Mouse (Mus musculus): ENCODE measurements around the gene Wnt10b.

Gene Wnt10b

DNA sequence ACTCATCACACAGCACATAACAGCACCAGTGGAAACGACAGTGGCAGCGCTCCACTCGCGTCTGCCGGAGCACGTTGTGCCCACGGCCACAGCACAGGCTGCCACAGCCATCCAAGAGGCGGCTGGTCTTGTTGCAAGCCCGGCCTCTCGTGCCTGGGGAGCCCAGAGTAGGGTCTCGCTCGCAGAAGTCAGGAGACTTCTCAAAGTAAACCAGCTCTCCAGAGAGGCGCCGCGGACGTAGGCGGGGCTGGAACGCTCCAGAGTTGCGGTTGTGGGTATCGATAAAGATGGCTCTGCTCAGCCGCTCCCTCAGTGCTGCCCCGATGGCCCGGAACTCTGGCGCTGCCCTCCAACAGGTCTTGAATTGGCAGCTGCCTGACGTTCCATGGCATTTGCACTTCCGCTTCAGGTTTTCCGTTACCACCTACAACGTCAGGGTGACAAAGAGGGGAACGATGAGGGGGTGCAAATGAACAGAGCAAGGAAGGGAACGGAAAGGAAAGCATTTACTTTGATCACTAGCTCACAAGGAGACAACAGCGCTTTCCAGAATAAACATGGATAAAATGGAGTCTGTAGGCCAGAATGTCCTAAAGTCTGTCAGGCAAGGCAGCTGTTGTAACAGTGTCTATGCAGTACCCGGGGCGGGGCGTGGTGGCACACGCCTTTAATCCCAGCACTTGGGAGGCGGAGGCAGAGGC lies 5.3 kb downstream of the Wnt10b start:
- no peak for DNase-seq (ENCODE audit: low spot score in 2 of 2)

GRCm38 (mm10) chr15:98771813-98772425 lies 6.0 kb downstream of the Wnt10b start:
- DNase-seq (ENCODE audit: low spot score in 2 of 2), result no peak

GRCm38 (mm10) chr15:98768259-98768658 lies 9.7 kb downstream of the Wnt10b start:
- no peak for DNase-seq (ENCODE audit: low spot score in 2 of 2)

GRCm38 (mm10) chr15:98765929-98766328 lies 12.0 kb downstream of the Wnt10b start:
- DNase-seq (ENCODE audit: low spot score in 2 of 2), result no peak

GRCm38 (mm10) chr15:98762670-98763529 lies 15.1 kb downstream of the Wnt10b start, which contains the start of gene Arf3:
TSS of gene Arf3 (minus strand) at chr15:98763214.
- DNase-seq (ENCODE audit: low spot score in 2 of 2), result peak; percentile 92 to 97

DNA sequence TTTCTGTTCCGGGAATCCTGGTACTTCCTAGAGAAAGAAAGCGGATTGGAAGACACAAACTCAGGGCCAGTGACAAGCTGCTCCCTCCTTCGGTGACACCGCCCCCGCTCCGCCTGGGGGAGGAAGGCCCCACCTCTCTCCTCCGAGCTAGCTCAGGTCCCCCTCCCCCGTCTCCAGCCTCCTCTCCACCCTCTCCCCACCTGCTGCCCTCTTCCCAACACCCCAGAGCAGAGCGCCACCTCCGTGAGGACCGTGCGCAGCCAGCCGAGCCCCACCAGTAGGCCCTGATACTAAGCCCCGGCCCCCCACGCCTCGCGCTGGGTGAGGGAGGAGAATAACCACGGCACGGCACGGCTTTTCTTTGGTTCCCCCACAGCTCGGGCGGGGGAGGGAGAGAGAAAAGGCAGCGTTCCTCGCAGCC lies 15.7 kb downstream of the Wnt10b start:
- peak; percentile 61 to 64 for DNase-seq (ENCODE audit: low spot score in 2 of 2)

GRCm38 (mm10) chr15:98754125-98754524 lies 23.8 kb downstream of the Wnt10b start:
- DNase-seq (ENCODE audit: low spot score in 2 of 2), result no peak

- DNase-seq (ENCODE audit: low spot score in 2 of 2), result no peak
These were observed 24.9 kb downstream of the Wnt10b start for GRCm38 (mm10) chr15:98753021-98753423.

DNA sequence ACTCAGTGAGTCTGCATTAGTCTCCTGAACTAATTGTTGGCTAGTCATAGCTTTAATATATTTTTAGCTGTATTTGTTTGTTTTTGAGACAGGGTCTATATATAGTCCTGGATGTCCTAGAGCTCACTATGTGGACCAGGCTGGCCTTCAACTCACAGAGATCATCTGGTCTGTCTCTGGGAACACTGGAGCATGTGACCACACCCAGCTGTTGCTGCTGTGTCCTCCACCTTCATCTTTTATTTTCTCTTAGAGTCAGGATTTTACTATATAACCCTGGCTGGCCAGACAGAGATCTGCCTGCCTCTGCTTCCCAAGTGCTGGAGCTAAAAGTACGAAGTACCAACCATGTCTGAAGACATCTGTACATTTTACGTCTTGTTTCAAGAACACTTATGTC lies 28.9 kb downstream of the Wnt10b start:
- no peak for DNase-seq (ENCODE audit: low spot score in 2 of 2)

DNA sequence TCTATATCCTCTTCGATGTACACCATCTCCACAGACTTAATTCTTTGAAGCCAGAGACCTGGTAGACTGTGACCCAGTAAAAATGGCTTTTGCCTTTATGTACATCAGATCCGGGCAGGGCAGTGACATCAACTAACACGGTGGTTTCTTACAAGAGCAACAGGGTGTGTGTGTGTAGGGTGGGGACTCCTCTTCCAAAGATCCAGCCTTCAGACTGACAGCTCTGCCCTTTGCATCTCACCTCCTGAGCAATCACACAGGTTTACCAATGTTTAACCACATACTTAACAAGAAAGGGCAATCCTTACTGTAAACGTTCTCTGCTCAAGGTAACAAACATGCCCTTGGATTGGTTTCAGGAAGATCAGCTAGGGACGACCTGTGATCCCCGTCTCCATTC lies 30.7 kb downstream of the Wnt10b start:
- DNase-seq (ENCODE audit: low spot score in 2 of 2), result no peak

- no peak for DNase-seq (ENCODE audit: low spot score in 2 of 2)
These were observed 31.5 kb downstream of the Wnt10b start for GRCm38 (mm10) chr15:98746344-98746965.

DNA sequence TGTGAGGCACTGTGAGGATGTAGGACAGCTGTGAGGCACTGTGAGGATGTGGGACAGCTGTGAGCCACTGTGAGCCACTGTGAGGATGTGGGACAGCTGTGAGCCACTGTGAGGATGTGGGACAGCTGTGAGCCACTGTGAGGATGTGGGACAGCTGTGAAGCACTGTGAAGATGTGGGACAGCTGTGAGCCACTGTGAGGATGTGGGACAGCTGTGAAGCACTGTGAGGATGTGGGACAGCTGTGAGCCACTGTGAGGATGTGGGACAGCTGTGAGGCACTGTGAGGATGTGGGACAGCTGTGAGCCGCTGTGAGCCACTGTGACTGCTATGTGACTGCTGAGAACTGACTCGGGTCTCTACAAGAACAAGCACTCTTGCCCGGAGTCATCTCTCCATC lies 34.1 kb downstream of the Wnt10b start:
- DNase-seq (ENCODE audit: low spot score in 2 of 2), result peak in 1 of 2 experiments; percentile 14

DNA sequence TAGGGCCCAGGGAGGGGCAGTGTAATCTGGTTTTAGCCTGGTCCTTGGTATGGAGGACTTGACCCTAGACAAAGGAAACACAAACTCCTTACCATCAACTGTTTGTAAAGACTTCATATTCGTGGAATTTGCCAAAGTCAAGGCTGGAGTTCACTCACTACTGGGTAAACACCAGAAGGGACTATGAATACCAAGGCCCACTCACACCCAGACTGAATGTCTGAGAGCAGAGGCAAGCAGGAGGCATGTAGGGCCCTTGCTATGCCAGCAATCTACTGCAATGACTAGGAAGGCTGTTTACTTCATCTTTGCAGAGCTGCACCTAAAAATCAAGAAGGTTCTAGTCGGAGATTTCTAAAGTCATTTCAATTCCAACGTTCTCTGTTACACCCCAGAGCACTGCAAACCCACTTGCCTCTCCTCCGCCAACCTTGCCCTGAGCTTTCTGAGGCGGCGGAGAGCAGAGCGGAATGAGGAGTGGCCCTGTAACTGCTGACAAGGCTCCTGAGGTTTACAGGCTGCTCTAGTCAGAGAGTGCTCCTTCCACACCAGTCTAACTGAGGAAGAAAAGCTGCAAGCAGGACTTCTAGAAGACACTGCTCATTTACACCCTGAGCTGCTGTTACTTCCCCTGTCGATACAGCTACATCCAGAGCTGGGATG lies 35.1 kb downstream of the Wnt10b start:
- DNase-seq (ENCODE audit: low spot score in 2 of 2), result no peak

- DNase-seq (ENCODE audit: low spot score in 2 of 2), result no peak
These were observed 37.7 kb downstream of the Wnt10b start for GRCm38 (mm10) chr15:98740219-98740618.

- DNase-seq (ENCODE audit: low spot score in 2 of 2), result no peak
These were observed 39.2 kb downstream of the Wnt10b start for GRCm38 (mm10) chr15:98738796-98739195.

DNA sequence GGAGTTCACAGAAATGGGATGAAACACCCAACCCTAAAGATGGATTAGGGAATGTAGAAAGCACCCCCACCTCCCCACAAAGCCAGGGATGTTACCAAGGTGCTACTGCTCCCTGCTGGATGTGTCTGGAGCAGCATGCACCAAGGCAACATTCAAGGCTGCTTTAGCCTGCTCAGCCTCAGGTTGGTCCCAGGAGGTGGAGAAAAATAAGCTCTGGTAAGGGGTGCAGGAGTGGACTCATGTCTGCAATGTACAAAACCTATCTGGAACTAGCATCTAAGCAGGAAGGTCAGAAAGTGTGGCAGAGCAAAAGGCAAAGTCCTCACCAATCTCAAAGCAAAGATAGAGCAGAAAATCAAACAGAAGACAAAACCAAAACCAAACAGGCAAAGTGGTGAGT lies 40.1 kb downstream of the Wnt10b start:
- DNase-seq (ENCODE audit: low spot score in 2 of 2), result no peak

- no peak for DNase-seq (ENCODE audit: low spot score in 2 of 2)
These were observed 41.4 kb downstream of the Wnt10b start for GRCm38 (mm10) chr15:98736521-98736920.

- no peak for DNase-seq (ENCODE audit: low spot score in 2 of 2)
These were observed 43.9 kb downstream of the Wnt10b start for GRCm38 (mm10) chr15:98733976-98734566.

GRCm38 (mm10) chr15:98733370-98733769 lies 44.6 kb downstream of the Wnt10b start:
- no peak for DNase-seq (ENCODE audit: low spot score in 2 of 2)

- DNase-seq (ENCODE audit: low spot score in 2 of 2), result no peak
These were observed 45.9 kb downstream of the Wnt10b start for GRCm38 (mm10) chr15:98732006-98732531.

DNA sequence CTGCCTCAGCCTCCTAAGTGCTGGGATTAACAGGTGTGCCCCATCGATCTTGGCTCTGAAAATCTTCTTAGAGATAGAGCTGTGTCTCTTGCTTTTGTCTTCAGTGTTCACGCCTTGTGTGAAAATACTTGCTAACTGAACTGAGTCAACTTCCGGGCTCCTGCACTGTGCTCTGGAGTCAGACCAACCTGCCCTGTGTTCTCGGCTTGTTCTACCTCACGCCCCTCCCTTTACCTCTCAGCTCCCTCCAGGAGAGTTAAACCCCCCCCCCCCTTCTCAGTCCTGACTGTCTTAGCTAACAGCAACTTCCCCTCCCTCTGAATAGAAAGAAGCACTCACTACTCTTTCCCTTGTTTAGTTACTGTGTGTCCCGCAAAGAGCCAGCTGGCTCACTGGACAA lies 47.2 kb downstream of the Wnt10b start:
- no peak for DNase-seq (ENCODE audit: low spot score in 2 of 2)
